Mouse (Mus musculus) MEL (cell line): ENCODE data around the gene Defb36.

Source experiments
- CTCF ChIP-seq, 3 experiments: IDR thresholded peaks in 2 of 3; conservative IDR thresholded peaks in 1 of 3; 2 replicates each; pipeline ENCODE4 v1.5.1; 2011 to 2012; ENCODE audit warnings: low read length in 3 of 3, low read depth in 2 of 3, mild to moderate bottlenecking in 2 of 3, improper control_type of control experiment in 1 of 3, inconsistent platforms in 1 of 3, mixed read lengths in 1 of 3, moderate library complexity in 1 of 3; ENCODE audit not compliant: control insufficient read depth in 1 of 3, insufficient read depth in 1 of 3, poor library complexity in 1 of 3, severe bottlenecking in 1 of 3
- ELF1 ChIP-seq: IDR thresholded peaks from 2 replicates; pipeline ENCODE4 v1.6.1; 2014; ENCODE audit warnings: low read depth, mild to moderate bottlenecking, inconsistent platforms, low read length, improper control_type of control experiment, moderate library complexity
- EP300 ChIP-seq, 2 experiments: IDR thresholded peaks; 2 replicates each; pipeline ENCODE4 v1.6.1; 2011; ENCODE audit warnings: improper control_type of control experiment in 2 of 2, low read length in 2 of 2, low read depth in 1 of 2, mild to moderate bottlenecking in 1 of 2
- HCFC1 ChIP-seq: IDR thresholded peaks from 2 replicates; pipeline ENCODE4 v1.6.1; 2012; ENCODE audit warnings: low read depth, mild to moderate bottlenecking, inconsistent platforms, low read length, improper control_type of control experiment, moderate library complexity
- MAZ ChIP-seq: IDR thresholded peaks from 2 replicates; pipeline ENCODE4 v1.6.1; 2012; ENCODE audit warnings: low read depth, mild to moderate bottlenecking, inconsistent platforms, low read length, improper control_type of control experiment
- NELFE ChIP-seq: IDR thresholded peaks from 2 replicates; pipeline ENCODE4 v1.6.1; 2011; ENCODE audit warnings: low read depth, low read length, improper control_type of control experiment
- POLR2A ChIP-seq, 2 experiments: IDR thresholded peaks; 2 replicates each; pipeline ENCODE4 v1.6.1; 2011 to 2012; ENCODE audit warnings: low read length in 2 of 2, mild to moderate bottlenecking in 2 of 2, control low read depth in 1 of 2, improper control_type of control experiment in 1 of 2, low read depth in 1 of 2, moderate library complexity in 1 of 2; ENCODE audit not compliant: control insufficient read depth in 1 of 2, insufficient read depth in 1 of 2, poor library complexity in 1 of 2
- POLR2AphosphoS5 ChIP-seq: IDR thresholded peaks from 2 replicates; pipeline ENCODE4 v1.6.1; 2012; ENCODE audit warnings: low read depth, borderline replicate concordance, mild to moderate bottlenecking, inconsistent platforms, low read length, moderate library complexity, mixed read lengths
- TCF12 ChIP-seq: IDR thresholded peaks from 2 replicates; pipeline ENCODE4 v1.6.1; 2014; ENCODE audit warnings: low read depth, mild to moderate bottlenecking, inconsistent platforms, low read length, improper control_type of control experiment, moderate library complexity
- USF2 ChIP-seq, 2 experiments: IDR thresholded peaks; 2 replicates each; pipeline ENCODE4 v1.6.1; 2011 to 2012; ENCODE audit warnings: improper control_type of control experiment in 2 of 2, low read length in 2 of 2, borderline replicate concordance in 1 of 2, inconsistent platforms in 1 of 2, low read depth in 1 of 2, mild to moderate bottlenecking in 1 of 2; ENCODE audit not compliant: insufficient read depth in 1 of 2
- ZNF384 ChIP-seq: IDR thresholded peaks from 2 replicates; pipeline ENCODE4 v1.6.1; 2012; ENCODE audit warnings: low read depth, mild to moderate bottlenecking, inconsistent platforms, low read length, improper control_type of control experiment

DNA sequence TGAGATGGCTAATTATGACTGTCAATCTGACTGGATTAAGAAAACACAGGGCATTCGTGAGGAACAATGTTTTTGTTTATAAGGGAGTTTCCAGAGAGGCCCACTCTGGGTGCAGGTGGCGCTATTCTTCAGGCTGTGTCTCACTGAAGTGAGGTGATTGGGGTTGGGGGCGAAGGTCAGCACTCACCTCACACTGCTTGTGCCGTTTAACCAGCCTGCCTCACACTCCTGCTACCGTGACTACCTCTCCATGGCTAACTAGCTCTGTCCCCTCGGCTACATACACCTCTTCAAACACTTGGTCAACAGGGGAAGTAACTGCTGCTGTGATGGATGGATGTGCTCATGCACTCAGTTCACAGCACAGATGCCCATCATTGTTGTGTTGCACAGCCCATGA lies 15.1 kb upstream of the Defb36 start:
- 0 out of 6 replicates have a peak, but pooled peaks of 1 of the 3 experiments have one; percentile 5 for TF ChIP-seq CTCF (IDR thresholded peaks at IDR 0.05 in 2 of 3, conservative IDR thresholded peaks at IDR 0.05 in 1 of 3; ENCODE audit: control insufficient read depth in 1 of 3, insufficient read depth in 1 of 3, low read depth in 2 of 3, low read length in 3 of 3, poor library complexity in 1 of 3, severe bottlenecking in 1 of 3)
- TF ChIP-seq ZNF384, result no peak
- no peak for TF ChIP-seq TCF12
- no peak for TF ChIP-seq NELFE
- no peak for TF ChIP-seq POLR2AphosphoS5
- TF ChIP-seq ELF1, result no peak
- no peak for TF ChIP-seq MAZ
- no peak for TF ChIP-seq HCFC1
- no peak for TF ChIP-seq EP300 (IDR thresholded peaks at IDR 0.05; ENCODE audit: low read depth in 1 of 2, low read length in 2 of 2)
- TF ChIP-seq POLR2A (IDR thresholded peaks at IDR 0.05; ENCODE audit: control insufficient read depth in 1 of 2, insufficient read depth in 1 of 2, low read depth in 1 of 2, low read length in 2 of 2, poor library complexity in 1 of 2), result no peak
- no peak for TF ChIP-seq USF2 (IDR thresholded peaks at IDR 0.05; ENCODE audit: borderline replicate concordance in 1 of 2, insufficient read depth in 1 of 2, low read depth in 1 of 2, low read length in 2 of 2)
